Mouse (Mus musculus): ENCODE measurements around the gene Cilp2. TPM values are rescaled to one million over a fixed set of nuclear protein-coding genes. Genes with fewer than 3 reads are reported as not detected.

The Cilp2 gene
- total RNA-seq, 2 experiments from 2014 or later = 0.64 to 1.5 TPM

DNA sequence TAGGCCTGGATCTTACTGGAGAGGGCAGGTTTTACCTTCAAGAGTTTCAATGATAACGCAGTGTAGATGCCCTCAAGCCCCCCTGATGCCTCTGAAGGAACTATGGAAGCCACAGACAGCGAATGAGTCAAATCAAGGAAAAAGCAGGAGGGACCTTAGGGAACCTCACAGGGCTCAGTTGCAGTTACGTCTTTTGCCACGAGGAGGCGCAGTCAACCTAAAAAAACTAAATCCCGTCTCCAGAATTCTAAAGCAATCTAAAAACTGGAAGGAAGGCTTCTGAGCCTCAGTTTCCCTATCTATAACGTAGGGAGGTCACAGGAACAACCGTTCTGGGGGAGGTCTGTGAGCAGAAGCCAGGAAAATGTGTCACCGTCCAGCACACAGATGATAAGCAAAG, 13.3 kb downstream of the Cilp2 start:
- DNase-seq = peak; percentile 78

DNA sequence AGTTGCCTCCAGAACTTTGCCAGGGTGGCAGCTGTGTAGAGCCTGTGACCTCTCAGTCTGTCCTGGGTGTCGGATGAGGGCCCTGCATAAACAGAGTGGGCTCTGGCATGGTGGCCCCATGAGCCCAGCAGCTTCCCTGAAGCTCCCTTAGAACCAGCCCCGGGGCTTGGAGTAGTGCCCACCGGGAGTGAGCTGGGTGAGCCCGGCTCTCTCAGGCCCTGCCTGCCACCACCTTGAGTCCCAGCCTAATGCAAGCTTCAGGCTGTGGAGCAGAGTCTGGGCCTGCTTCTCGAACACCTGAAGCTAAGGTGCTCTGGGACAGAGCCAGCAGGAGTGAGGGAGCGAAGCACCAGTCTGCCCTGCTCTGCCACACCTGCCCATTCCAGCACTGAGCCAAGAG, 16.6 kb downstream of the Cilp2 start:
- DNase-seq = no peak

DNA sequence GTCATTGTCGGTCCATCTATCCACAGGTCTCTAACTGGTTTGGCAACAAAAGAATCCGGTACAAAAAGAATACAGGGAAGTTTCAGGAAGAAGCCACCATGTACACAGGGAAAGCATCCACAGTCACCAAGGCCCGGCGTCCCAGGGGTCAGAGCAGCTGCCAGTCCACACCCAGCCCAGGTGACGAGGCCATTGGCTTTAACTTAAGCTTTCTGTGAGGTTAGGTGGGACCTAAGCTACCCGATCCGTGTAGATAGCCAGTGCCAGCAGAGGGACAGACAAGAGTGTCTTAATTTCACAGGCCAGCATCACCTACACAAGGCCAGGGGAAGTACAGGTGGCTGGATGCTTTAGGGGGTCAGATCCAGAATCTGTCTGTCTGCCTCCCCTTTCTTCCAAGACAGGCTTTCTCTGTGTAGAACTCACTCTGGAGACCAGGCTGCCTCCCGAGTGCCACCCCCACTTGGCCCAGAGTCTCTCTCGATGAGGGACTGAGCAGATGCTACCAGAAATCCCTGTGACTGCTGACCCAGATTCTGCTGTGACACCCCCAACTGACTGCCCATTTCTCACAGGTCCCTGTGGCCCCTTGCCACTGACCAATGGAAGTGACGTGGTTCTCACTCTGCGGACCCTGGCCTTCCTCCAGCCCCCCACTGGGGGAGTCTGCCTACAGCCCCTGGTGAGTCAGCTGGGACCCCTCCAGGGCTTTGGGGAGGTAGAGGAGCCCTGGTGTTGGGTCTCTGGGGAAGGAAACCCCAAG, 17.3 kb downstream of the Cilp2 start:
- DNase-seq = no peak

DNA sequence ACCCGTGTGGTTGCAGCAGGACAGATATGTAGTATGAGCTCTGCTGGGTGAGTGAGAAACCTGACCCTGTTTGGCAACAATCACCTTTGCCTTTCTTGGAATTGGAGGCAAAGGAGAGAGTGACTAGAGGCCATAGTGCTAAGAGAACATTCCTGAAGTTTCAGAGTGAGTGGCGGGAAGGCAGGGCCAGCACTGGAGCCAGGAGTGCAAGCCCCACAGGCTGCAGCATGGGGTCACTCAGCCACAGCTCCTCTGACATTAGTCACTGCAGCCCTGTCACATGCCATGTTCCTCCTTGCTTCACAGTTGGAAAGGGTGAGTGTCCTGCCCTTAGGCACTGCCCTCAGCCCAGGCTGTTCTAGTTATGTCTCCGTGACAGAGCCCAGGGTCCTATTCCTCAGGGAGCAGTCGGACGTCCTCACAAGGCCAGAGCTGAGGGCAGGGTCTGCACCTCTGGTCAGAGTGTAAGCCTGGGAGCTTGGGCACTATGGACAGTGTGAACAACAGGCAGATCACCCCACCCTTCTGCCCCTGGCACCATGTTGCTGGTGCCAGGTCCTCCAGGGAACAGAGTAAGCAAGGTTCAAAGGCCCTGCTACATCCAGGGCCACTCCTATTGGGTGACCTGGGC, 19.7 kb downstream of the Cilp2 start:
- no peak for DNase-seq

DNA sequence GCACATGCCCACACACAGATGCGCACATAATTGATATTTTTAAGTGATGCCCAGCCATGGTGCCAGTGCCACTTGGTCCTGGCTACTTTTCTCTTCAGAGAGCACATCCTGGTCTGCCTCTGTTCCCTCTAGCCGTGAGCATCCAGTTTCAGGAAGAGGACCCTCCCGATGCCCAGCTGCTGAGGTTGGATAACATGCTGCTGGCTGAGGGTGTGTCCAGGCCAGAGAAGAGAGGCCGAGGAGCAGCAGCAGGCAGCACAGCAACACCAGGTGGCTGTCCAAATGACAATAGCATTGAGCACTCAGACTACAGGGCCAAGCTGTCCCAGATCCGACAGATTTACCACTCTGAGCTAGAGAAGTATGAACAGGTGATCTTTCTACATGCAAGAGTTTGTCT, 23.3 kb downstream of the Cilp2 start:
- no peak for DNase-seq

DNA sequence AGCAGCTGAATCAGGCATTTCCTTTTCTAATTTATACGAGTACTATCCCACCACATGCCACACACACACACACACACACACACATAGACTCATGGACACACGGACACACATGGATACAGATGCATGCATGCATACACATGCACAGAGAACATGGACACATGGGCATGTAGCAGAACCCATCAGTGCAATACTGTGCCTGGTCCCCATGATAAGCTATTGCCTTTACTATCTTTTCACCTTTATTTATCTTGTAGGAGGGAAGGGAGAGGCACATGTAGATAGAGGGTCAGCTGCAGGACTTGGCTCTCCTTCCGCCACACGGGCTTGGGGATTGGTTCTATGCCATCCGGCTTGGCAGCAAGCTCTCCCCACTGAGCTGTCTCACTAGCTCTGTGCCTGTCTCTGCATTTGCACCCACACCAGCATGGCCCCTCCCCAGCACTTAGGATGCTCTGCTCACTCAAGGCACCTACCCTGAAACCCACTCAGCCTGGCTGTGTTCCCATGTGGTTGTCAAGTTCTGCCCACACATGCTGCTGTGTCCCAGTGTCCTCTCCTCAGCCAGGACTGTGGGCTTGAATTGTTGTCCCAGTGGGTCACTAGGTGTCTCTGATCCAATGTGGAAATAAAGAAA, 24.0 kb downstream of the Cilp2 start:
- no peak for DNase-seq

DNA sequence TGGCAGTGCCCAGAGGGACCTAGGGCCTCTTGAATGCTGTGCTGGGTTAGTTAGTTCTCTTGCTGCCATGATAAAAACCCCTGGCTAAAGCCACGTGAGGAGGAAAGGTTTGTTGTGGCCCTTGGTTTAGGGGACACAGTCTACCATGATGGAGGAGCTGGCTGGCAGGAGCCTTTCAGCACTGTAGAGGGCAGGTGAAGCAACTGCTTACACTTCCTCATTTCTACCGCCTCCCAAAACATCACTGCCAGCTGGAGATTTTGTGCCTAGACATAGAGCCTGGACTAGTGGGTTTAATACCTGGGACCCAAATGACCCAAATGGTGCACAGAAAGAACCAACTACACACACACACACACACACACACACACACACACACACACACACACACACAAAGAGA, 26.2 kb downstream of the Cilp2 start:
- DNase-seq = no peak

DNA sequence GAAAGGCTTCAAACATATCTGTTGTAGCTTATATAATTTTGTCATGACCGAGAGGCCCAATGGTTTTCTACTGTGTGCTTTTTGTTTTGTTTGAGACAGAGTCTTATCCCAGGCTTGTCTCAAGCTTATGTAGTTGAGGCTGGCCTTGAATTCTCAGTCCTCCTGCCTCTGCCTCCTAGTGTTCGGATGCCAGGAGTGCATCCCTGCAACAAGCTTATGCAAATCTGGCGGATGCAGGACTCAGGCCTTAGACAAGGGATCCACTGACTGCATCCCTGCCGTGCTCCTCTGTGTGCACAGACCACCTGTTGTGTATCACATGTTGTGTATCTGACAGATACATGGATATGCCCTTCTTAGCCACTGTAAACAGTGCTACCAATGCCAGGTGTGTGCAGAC, 26.7 kb downstream of the Cilp2 start:
- no peak for DNase-seq

DNA sequence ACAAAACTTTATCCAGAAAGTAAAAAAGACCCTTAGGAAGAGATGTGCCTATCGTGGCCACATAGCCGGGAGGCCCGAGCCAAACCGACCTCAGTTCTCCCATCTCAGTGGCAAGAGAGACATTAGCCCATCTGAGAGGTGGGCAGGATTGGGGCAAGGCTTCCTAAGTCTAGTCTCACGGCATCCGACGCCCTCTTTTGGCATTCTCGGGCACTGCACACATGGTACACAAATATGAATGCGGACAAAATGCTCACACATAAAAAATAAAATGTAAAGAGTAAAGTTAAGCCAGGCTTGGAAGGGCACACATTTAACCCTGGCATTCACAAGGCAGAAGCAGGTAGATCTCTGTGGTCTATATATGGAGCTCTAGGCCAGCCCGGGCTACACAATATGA, 33.6 kb downstream of the Cilp2 start:
- no peak for DNase-seq

DNA sequence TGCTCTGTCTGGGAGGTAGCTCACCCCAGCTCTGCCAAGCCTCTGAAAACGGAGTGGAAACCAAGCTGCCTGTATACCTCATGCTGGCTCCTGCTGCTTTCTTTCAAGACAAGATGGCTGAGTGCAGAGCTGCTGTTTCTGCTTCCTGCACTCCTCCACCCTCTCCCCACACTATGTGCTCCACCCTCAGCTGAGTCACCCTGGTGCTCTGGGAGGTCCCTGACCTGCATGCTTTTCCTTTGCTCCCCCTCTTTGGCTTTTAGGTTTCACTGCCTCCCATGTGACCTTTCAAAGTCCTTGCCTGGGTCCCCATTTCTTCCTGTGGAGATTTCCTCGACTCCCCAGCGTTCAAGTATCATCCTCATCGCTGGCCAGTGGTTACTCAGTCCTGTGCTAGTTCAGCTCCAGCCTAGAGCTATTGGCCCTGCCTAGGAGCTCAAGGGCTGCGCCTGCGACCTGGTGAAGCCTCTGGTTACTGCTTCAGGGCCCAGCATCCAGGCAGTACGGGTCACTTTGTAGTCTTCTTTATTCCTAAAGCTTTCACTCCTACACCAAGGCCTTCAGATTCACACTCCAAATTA, 36.5 kb downstream of the Cilp2 start:
- DNase-seq = no peak

DNA sequence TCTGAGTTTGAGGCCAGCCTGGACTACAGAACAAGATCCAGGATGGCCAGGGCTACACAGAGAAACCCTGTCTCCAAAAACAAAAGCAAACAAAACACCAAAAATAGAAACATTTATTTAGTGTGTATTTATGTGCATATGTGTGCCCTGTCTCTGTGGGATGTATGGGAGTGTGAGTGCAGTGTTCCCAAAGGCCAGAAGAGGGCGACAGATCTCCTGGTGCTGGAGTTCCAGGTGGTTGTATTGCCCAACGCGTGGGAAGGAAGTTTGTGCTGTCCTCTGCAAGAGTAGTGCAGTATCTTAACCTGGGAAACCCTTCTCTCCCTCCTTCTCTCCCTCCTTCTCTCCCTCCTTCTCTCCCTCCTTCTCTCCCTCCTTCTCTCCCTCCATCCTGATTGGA, 37.6 kb downstream of the Cilp2 start:
- DNase-seq = no peak

DNA sequence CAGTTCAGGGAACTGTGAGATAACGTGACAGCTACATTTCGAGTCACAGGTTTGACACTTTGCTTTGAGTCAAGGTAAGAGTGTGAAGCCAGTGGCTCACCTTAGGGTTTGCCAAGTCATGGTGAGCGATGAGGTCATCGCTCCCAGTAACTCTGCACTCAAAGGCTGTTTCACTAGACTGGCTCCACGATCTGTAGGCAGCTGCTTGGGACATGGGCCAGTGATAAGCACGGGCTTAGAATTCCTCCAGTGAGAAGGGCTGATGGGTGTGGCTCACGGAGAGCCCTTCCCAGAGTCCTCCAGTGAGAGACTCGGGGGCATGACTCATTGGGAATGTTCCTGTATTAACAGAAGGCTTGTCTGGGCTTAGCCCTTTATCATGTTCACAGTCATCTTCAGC, 38.5 kb downstream of the Cilp2 start:
- peak; percentile 31 for DNase-seq

DNA sequence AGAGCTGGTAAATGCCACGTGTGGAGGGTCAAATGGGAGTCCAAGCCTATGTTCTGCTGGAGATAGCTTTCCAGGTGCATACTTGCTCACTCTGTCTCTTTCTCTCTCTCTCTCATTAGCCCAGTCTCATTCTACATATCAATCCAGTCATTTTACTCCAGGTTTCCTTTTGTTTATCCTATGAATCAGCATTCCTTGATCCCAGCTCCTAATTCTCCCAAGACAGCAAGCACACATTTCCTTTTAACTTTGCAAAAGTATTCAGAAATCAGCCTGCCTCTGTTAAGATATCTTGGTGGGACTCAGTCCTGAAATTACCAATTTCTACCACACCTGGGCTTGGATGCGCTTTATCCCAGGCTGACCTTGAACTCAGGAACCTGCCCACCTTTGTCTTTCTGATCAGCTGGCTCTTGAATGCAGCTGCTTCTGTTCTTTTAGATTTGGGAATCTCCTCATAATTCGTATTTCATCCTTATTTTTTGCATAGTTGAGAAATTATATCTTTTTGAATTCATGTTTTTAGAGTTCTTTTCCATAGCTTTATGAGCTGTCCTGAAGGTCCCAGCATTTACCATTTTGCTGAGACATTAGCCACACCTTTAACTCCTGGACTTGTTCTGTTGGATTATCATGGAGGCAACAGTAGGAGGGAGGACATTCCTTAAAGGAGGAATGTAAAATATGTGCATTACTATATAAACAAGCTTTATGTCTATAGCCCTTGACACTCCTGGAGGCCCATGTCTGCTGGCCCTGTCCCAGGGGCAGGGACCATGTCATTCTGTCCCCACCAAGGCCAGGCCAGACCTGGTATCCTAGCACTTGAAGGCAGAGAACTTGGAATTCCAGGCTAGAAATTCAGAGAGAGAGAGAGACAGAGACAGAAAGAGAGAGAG, 40.1 kb downstream of the Cilp2 start:
- no peak for DNase-seq

DNA sequence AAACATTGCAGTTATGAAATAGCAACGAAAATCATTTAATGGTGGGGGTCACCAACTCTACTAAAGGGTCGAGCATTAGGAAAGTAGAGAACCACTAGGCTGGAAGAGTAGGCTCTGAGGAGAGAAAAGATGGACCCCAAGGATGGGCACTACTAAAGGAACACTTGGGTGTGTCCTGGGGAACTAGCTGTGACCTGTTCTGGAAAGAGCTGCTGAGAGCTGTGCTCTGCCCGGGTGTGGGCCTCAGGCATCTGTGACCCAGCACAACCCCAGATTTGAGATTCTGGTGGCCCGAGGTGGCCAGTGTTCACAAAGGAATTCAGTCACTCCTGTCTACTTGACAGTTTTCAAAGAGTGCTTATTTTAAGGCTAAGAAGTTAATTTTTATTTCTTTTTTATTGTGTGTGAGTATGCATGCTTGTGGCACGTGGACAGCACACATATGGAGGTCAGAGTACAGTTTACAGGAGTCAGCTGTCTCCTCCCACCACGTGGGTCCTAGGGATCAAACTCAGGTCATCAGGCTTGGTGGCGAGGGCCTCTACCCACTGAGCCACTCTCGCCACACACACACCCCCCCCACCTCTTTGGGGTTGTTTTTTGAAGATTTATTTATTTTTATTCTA, 50.3 kb downstream of the Cilp2 start:
- DNase-seq = no peak

DNA sequence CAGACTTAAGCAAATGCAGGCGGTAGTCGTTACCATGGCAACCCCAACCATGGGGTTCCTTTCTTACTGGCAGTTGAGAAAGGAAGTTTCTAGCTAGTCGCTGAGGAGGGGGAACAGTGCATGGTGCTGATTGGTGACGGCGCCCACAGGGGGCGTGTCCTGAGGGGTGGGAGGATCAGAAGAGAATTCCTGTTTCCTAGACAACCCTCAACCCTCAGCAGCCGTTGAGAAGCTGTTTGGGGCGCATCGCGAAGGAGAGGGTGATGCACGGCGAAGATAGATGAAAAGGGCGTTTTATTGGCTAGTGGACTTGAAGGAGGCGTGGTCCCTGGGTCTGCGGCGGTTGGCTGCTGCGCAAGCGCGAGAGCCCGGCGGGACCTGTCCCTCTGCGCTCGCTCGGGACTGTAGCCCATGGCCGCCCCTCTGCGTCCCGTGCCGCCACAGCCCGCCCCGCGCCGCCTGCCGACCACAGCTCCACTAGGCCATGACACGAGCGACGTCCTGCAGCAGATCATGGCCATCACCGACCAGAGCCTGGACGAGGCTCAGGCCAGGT, 55.1 kb downstream of the Cilp2 start, which contains the start of gene Pbx4:
TSS of gene Pbx4 (plus strand) at position 194 of the 556 bp plus-strand sequence.
- DNase-seq = peak; percentile 79

Other genes with a start within 250 kb of the Cilp2 start
- 1 to 10 TPM; 2.4 to 3.8 TPM for gene Zfp964, start 233.2 kb downstream of the Cilp2 start, total RNA-seq (2021)
- gene Zfp869, start 177.0 kb downstream of the Cilp2 start, total RNA-seq (2021) = 10 to 100 TPM; 20.5 to 21.6 TPM
- gene Zfp963, start 137.7 kb downstream of the Cilp2 start, total RNA-seq (2021) = 1 to 10 TPM; 3.7 to 4.3 TPM
- gene Gm20422, start 112.8 kb downstream of the Cilp2 start, total RNA-seq (2021) = 1 to 10 TPM in 1 of 2 experiments, not detected in 1; 2.8 TPM
- gene Atp13a1, start 96.5 kb downstream of the Cilp2 start, total RNA-seq (2021) = 10 to 100 TPM; 33.0 to 33.3 TPM
- gene Zfp866, start 96.5 kb downstream of the Cilp2 start, total RNA-seq (2021) = 10 to 100 TPM; 17.6 to 27.2 TPM
- gene Gmip, start 79.0 kb downstream of the Cilp2 start, total RNA-seq (2021) = 10 to 100 TPM; 12.2 to 16.9 TPM
- gene Lpar2, start 65.3 kb downstream of the Cilp2 start, total RNA-seq (2021) = 1 to 10 TPM in 1 of 2 experiments, under 1 TPM in 1; 0.96 to 1.1 TPM
- gene Pbx4, start 55.2 kb downstream of the Cilp2 start, total RNA-seq (2021) = 1 to 10 TPM; 1.2 to 1.7 TPM
- under 1 TPM; 0.79 to 0.84 TPM for gene Tssk6, start 14.5 kb upstream of the Cilp2 start, total RNA-seq (2021)
- gene Ndufa13, start 14.9 kb upstream of the Cilp2 start, total RNA-seq (2021) = 100 to 1,000 TPM; 237 to 261 TPM
- 1 to 10 TPM; 5.5 TPM for gene Yjefn3, start 15.0 kb upstream of the Cilp2 start, total RNA-seq (2021)
- gene Gatad2a, start 108.7 kb upstream of the Cilp2 start, total RNA-seq (2021) = 10 to 100 TPM; 84.4 to 90.0 TPM
- 10 to 100 TPM; 53.8 to 56.2 TPM for gene Mau2, start 155.0 kb upstream of the Cilp2 start, total RNA-seq (2021)
- gene Sugp1, start 155.1 kb upstream of the Cilp2 start, total RNA-seq (2021) = 10 to 100 TPM; 24.1 to 29.7 TPM
- gene Tm6sf2, start 185.2 kb upstream of the Cilp2 start, total RNA-seq (2021) = 1 to 10 TPM; 4.3 to 9.3 TPM
- under 1 TPM; 0.24 to 0.36 TPM for gene Hapln4, start 195.8 kb upstream of the Cilp2 start, total RNA-seq (2021)
- 1 to 10 TPM in 1 of 2 experiments, under 1 TPM in 1; 0.81 to 1.2 TPM for gene Ncan, start 233.2 kb upstream of the Cilp2 start, total RNA-seq (2021)
- 10 to 100 TPM; 15.7 to 16.1 TPM for gene Nr2c2ap, start 243.6 kb upstream of the Cilp2 start, total RNA-seq (2021)